Mouse (Mus musculus): ENCODE data around the gene Cxadr.

Gene Cxadr

GRCm38 (mm10) chr16:78305606-78306100 lies 4.4 kb downstream of the Cxadr start:
- no peak for DNase-seq (ENCODE audit: low read depth, low spot score)

DNA sequence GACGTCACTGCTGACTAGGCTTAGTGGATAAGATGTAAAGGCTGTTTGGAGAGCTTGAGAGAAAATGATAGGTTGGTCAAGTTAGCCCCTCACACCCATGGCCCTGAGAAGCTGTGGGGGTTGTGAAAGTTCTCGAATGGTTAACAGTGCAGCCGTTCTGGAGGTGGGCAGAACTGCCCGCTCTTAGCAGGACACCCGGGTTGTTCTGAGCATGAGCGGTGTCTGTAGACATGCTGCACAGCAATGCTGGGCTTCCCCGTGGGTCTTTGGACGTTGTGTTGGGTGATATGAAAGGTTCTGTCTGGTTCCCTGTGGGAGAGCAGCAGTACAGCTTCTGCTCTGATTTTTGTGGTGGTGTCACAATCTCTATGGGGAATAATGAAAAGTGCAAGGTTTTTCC lies 5.3 kb downstream of the Cxadr start:
- no peak for DNase-seq (ENCODE audit: low read depth, low spot score)

- no peak for DNase-seq (ENCODE audit: low read depth, low spot score)
Observed at GRCm38 (mm10) chr16:78307476-78308192, 6.3 kb downstream of the Cxadr start.

GRCm38 (mm10) chr16:78309258-78309657 lies 8.0 kb downstream of the Cxadr start:
- no peak for DNase-seq (ENCODE audit: low read depth, low spot score)

- no peak for DNase-seq (ENCODE audit: low read depth, low spot score)
Observed at GRCm38 (mm10) chr16:78313135-78313887, 12.0 kb downstream of the Cxadr start.

GRCm38 (mm10) chr16:78314026-78314425 lies 12.7 kb downstream of the Cxadr start:
- DNase-seq (ENCODE audit: low read depth, low spot score) = no peak

DNA sequence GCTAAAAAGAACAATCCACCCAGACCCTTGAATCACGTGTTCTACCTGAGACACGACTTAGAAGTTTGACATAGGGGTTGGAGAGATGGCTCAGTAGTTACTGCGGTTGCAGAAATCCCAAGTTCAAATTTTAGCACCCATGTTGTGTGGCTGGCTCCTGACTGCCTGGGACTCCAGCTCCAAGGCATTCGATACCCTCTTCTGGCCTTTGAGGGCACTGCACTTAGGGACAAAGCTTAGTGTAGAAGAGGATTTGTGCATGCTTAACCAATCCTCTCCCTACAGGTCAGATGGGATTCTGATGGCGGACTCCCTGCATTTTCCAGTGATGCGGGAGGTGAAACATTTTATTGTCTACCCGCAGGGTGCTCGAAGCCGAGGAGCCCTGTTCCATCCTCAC lies 15.6 kb downstream of the Cxadr start:
- DNase-seq (ENCODE audit: low read depth, low spot score) = peak; percentile 27

GRCm38 (mm10) chr16:78317960-78318359 lies 16.7 kb downstream of the Cxadr start:
- DNase-seq (ENCODE audit: low read depth, low spot score) = no peak

DNA sequence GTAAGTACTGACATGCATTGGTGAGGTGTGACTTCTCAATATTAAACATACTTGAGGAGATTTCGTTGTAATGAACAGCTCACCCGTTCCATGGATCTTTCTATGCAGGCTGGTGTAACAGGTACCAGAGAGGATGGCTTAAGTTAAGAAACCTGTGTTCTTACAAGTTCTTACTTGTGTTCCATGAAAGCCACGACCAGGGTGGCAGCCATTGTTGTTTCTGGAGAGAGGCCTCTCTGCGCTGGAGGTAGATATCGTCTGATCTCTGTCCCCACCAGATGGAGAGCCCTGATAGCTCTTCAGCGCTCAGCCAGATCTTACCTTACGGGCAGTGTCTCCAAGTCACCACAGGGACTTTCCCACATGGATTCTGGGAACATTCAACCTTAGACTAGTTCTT lies 18.4 kb downstream of the Cxadr start:
- no peak for DNase-seq (ENCODE audit: low read depth, low spot score)

- DNase-seq (ENCODE audit: low read depth, low spot score) = no peak
Observed at GRCm38 (mm10) chr16:78321559-78321958, 20.3 kb downstream of the Cxadr start.

DNA sequence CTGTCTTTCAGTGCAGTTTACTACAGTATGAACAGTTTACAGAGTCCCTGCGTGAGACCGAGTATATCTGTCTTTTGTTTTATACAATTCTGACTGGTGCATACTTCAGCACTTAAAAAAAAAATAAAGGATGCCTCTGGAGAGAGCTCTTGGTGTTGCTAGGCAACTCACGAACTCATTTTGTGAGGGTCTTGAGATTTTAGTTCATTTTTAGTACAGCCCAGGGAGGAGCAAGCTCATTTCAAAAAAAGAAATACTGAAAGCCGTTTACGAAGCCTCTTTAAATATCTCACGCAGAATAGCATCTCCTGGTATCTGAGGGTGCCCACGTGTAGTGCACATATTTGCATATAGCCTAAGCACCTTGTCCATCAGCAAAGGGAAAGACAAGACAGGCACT lies 20.9 kb downstream of the Cxadr start:
- DNase-seq (ENCODE audit: low read depth, low spot score) = no peak

DNA sequence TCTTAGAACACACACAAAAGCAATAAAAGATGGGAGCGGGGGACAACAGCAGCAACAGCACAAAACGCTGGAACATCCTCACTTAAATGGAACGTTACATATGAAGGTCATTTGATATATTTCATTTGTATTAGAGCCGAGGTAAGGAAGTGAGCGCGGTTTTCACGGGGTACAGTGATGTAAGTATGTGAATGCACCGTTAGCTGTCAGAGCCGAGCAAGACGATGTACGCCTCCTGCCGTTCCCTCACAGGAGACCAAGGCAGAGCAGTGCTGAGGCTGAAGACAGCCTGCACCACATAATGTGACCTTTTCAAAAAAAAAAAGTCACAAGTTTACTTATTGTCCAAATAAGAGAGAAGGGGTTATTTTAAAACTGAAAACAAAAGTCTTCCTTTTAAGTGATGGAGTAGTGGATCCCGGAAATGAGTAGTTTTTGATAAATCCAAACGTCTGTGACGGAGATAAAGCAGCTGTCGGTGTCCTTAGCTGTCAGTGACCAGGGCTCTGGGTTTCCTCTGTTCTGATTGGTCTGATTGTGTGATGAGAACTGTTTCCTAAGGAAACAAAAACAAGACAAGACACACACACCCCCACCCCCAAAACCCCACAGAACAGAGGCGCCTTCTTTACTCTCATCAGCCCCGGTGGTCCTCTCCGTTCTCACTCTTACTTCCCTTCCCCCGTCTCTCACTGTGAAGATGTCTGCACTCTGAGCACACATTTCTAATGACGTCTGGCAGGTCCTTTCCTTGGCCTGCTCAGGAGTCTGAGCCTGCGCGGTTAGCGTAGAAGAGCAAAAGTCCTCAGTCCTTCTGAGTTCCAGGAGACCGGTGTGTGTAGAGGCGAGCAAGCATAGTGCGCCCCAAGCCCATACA lies 24.9 kb downstream of the Cxadr start:
- no peak for DNase-seq (ENCODE audit: low read depth, low spot score)

DNA sequence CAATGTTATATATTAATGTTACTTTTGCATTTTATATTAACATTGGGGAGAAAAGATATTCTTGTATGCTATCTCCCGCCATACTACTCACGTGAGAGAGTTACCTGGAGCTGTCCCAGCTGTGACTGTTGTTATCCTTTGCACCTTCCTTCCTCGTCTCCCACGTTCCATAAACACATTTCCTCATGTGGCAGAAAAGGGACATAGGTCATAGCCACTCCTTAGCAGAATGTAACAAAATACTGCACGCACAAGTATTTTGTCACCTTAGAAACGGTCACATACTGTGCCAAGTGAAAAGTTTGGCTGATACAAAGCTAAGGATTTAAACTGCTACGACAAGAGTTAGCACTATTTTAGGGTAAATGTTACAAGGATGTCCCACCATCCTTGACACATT lies 26.3 kb downstream of the Cxadr start:
- DNase-seq (ENCODE audit: low read depth, low spot score) = no peak

GRCm38 (mm10) chr16:78327999-78328398 lies 26.7 kb downstream of the Cxadr start:
- DNase-seq (ENCODE audit: low read depth, low spot score) = no peak

GRCm38 (mm10) chr16:78337226-78337625 lies 35.9 kb downstream of the Cxadr start:
- no peak for DNase-seq (ENCODE audit: low read depth, low spot score)

DNA sequence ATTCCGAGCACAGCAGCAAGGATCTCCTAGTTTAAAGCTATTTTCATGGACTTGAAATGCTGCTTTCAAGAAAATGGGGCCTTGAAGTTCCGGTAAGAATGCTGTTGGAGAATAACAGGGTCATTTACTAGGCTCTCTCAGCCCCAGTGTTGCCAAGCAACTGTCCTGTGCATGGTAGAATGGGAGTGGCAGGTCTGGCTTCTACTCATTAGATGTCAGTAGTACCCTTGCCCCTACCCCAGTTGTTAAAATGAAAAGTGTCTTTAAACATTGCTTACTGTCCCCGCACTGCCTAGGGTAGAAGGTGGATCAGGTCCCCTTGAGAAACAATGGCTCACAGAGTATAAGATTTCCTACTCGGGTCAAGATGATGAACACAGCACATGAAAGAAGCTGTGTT lies 40.1 kb downstream of the Cxadr start:
- DNase-seq (ENCODE audit: low read depth, low spot score) = no peak

DNA sequence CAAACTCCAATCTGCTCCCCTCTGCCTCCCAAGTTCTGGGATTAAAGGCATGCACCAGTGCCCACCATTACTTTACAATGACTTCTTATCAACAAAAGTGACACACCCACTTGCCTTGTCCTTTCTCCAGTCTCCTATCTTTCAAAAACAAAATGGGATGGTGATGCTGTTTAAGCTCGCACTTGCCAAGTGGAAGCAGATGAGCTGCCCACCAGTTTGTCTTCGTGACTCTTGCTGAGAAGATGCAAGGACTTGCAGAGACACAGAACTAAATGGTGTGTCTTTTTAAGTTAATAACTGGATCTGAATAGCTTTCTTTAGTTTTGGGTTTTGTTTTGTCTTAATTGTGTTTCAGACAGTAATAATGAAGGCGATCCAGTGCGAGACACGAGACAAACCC lies 41.5 kb downstream of the Cxadr start:
- DNase-seq (ENCODE audit: low read depth, low spot score) = no peak

DNA sequence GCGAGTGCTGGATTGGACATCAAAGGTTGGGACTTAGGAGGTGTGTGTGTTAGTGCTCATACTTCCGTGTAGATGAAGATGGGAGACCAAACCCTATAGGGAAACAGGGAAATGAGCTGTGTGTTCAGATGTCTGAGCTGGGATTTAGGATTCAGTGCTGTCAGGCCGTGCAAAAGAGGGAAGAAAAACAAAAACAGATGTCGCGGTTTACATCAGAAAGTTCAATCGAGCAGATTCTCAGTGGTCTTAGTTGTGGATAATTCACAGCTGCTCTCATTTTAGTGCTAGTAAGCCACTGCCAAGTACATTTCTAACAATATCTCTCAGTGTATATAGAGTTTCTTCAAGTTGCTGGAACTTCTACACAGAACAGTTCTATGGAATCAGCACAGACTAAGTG lies 42.5 kb downstream of the Cxadr start:
- DNase-seq (ENCODE audit: low read depth, low spot score) = no peak

- DNase-seq (ENCODE audit: low read depth, low spot score) = no peak
Observed at GRCm38 (mm10) chr16:78346662-78347327, 45.5 kb downstream of the Cxadr start.

DNA sequence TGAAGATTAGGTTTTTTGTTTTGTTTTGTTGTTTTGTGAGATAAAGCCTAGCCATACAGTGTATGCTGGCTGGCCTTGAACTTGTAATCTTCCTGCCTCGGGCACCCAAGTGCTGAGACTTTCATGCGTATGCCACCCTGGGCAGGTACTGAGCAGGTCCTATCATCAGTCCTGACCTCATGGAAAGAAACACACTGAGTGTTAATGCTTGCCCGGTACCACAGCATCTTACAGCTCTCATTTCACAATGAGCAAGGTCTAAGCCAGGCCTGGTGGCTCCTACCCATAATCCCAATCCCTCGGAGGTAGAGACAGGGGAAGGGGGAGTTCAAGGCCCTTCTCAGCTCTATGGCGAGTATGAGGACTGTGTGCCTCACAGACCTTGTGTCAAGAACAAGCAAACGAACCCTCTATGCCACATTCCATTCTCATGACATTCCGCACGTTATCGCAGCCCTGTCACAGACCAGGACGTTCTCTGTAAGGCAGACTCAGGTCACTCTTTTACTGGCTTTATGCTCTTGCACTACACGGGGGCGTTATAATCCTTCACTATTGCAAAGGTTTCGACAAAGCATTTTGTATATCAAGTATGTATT lies 46.1 kb downstream of the Cxadr start:
- DNase-seq (ENCODE audit: low read depth, low spot score) = no peak

DNA sequence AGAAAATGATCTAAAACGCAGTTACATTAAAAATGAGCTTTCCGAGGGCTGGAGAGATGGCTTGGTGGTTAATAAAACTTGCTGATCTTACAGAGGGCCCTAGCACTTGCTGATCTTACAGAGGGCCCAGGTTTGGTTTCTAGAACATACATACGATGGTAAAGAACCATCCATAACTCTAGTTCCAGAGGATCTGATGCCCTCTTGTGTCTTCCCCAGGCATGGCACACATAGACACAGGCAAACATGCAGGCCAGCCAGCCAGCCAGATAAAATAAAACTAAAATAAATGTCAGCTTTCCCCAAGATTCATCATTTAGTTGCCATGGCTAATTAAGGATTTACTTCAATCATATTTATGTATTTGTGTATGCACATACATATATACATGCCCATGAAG lies 56.5 kb downstream of the Cxadr start:
- no peak for DNase-seq (ENCODE audit: low read depth, low spot score)

Measured in CD4-positive helper T cell, adult 2 months (primary cell).